Mouse (Mus musculus): ENCODE data around the gene Ablim2. TPM values are rescaled to one million over a fixed set of nuclear protein-coding genes. Genes with fewer than 3 reads are reported as not detected.

Ablim2 gene
- polyA plus RNA-seq, 1 experiment from 2014 or later: 1.7 TPM

DNA sequence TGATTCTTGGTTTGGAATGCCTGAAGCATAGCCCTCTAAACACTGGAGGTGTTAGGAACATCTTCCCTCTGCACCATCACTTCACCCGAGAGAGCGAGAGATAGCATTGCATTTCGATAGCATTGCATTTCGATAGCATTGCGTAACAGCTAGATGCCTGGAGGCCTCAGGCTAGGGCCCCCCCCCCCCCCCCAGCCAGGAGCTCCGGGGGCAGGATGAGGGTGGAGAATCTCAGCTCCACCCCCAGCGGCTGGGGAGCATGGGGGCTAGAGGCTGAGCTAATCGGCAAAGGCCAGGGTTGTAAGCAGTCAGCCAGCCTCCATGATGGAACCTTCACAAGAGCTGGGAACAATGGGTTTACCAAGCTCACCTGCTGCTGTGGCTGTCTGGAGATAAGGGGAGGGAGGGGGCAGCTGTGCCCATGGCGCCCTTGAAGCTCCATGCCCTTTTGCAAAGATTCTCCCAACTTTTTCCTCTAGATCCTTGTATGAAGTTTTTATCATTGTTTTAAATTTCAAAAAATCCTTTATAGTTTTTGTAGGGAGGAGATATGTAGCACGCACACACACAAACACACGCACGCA, 143.6 kb downstream of the Ablim2 start:
- 42% methylated on average over 12 of the region's 12 CpGs for WGBS
- H3K4me3 ChIP-seq (ENCODE audit: low read depth, low read length): no peak overlapping the region
- DNase-seq (ENCODE audit: low spot score): no peak

DNA sequence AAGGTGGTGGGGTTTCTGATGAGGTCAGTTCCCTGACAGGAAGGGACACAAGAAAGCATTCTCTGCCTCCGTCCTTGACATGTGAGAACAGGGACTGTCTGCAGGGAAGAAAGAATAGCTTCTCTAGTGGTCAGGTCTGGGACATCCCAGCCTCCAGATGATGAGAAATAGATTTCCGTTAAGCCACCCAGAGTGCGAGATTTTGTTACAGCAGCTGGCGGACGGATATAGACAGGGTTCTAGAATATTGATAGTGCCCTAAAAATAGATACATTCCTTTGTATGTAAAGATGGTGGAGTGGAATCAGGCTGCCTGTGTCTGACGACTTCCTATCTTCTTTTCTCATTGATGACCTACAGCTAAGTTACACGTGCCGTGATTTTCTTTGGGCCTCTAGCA, 145.8 kb downstream of the Ablim2 start:
- no peak overlapping the region for H3K27ac ChIP-seq (ENCODE audit: low read depth, low read length)
- ATAC-seq (ENCODE audit: insufficient read depth, low FRiP score, low TSS enrichment) (no peak), DNase-seq (ENCODE audit: low spot score) (no peak)
- WGBS: 77% methylated on average over 8 of the region's 8 CpGs
- H3K9ac ChIP-seq (ENCODE audit: low read length): no peak overlapping the region
- no peaks in the 10 kb centered on the region for H3K36me3 ChIP-seq (ENCODE audit: control insufficient read depth, insufficient read depth, low read length)
- no peak overlapping the region for H3K4me3 ChIP-seq (ENCODE audit: low read depth, low read length)
- H3K9me3 ChIP-seq (ENCODE audit: control insufficient read depth, low read length): no peaks in the 10 kb centered on the region
- no peaks in the 10 kb centered on the region for H3K27me3 ChIP-seq (ENCODE audit: control insufficient read depth, insufficient read depth, low read length)
- no peak overlapping the region for H3K4me2 ChIP-seq (ENCODE audit: low read depth)
- H3K4me1 ChIP-seq (ENCODE audit: control insufficient read depth, insufficient read depth, low read length): peaks cover 46% of the 10 kb centered on the region

More for the DNA sequence above, 143.6 kb downstream of the Ablim2 start:
- no peaks in the 10 kb centered on the region for H3K36me3 ChIP-seq (ENCODE audit: control insufficient read depth, insufficient read depth, low read length)
- peaks cover 35% of the 10 kb centered on the region for H3K4me1 ChIP-seq (ENCODE audit: control insufficient read depth, insufficient read depth, low read length)
- H3K9me3 ChIP-seq (ENCODE audit: control insufficient read depth, low read length): no peaks in the 10 kb centered on the region
- H3K27me3 ChIP-seq (ENCODE audit: control insufficient read depth, insufficient read depth, low read length): no peaks in the 10 kb centered on the region
- peak overlapping the region; percentile 20; the same call in 1 of the 2 replicates for H3K27ac ChIP-seq (ENCODE audit: low read depth, low read length)
- ATAC-seq (ENCODE audit: insufficient read depth, low FRiP score, low TSS enrichment): no peak
- H3K9ac ChIP-seq (ENCODE audit: low read length): no peak overlapping the region
- H3K4me2 ChIP-seq (ENCODE audit: low read depth): no peak overlapping the region

DNA sequence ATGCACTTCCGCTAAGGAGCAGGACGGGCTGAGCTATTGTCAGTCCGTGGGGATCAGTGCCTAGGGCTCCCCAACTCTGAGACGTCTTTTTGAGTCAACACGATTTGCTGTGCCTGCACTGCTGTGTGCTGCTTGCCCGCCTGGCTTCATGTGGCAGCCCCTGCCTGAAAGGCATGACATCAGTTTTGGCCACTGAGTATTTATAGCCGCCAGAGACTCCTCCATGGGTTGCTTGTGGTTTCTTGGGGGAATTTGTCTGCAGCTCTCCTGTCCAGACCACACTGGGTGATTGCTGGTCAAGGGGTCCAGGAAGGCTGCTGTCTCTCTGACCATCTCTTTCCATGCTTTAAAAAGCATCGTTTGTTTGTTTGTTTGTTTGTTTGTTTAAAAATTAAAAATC, 147.6 kb downstream of the Ablim2 start:
- Histone ChIP-seq H3K4me1 (ENCODE audit: control insufficient read depth, insufficient read depth, low read length) (peaks cover 55% of the 10 kb centered on the region), H3K9ac (ENCODE audit: low read length) (no peak overlapping the region), H3K9me3 (ENCODE audit: control insufficient read depth, low read length) (no peaks in the 10 kb centered on the region), H3K27me3 (ENCODE audit: control insufficient read depth, insufficient read depth, low read length) (no peaks in the 10 kb centered on the region), H3K36me3 (ENCODE audit: control insufficient read depth, insufficient read depth, low read length) (no peaks in the 10 kb centered on the region), H3K4me2 (ENCODE audit: low read depth) (no peak overlapping the region), H3K4me3 (ENCODE audit: low read depth, low read length) (no peak overlapping the region), H3K27ac (ENCODE audit: low read depth, low read length) (no peak overlapping the region)
- no peak for DNase-seq (ENCODE audit: low spot score)
- ATAC-seq (ENCODE audit: insufficient read depth, low FRiP score, low TSS enrichment): no peak
- WGBS: 59% methylated on average over 8 of the region's 8 CpGs

DNA sequence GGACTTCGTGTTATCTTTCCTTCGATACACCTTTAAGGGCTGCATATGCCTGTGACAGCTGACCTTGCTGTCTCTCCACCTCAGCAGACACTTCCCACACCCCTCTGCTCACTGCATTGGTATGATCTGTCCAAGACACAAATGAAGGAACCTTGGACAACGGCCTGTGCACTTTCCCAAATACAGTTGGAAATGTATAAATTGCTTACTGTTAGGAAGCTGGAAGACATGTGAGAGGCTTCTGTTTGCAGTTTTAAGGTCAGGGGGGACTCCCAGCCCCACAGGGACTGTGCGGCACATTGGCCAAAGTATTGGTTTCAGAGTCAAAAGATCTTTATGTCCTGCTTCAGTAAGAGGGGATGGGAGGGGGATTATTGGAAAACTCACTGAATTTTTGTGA, 149.4 kb downstream of the Ablim2 start:
- ATAC-seq (ENCODE audit: insufficient read depth, low FRiP score, low TSS enrichment): no peak
- no peaks in the 10 kb centered on the region for H3K9me3 ChIP-seq (ENCODE audit: control insufficient read depth, low read length)
- no peaks in the 10 kb centered on the region for H3K36me3 ChIP-seq (ENCODE audit: control insufficient read depth, insufficient read depth, low read length)
- peaks cover 45% of the 10 kb centered on the region for H3K4me1 ChIP-seq (ENCODE audit: control insufficient read depth, insufficient read depth, low read length)
- no peak overlapping the region for H3K4me2 ChIP-seq (ENCODE audit: low read depth)
- whole genome bisulfite sequencing: 81% methylated on average over 4 of the region's 4 CpGs
- H3K4me3 ChIP-seq (ENCODE audit: low read depth, low read length): no peak overlapping the region
- no peak overlapping the region for H3K9ac ChIP-seq (ENCODE audit: low read length)
- no peaks in the 10 kb centered on the region for H3K27me3 ChIP-seq (ENCODE audit: control insufficient read depth, insufficient read depth, low read length)
- peak overlapping the region; percentile 79 for H3K27ac ChIP-seq (ENCODE audit: low read depth, low read length)
- no peak for DNase-seq (ENCODE audit: low spot score)

DNA sequence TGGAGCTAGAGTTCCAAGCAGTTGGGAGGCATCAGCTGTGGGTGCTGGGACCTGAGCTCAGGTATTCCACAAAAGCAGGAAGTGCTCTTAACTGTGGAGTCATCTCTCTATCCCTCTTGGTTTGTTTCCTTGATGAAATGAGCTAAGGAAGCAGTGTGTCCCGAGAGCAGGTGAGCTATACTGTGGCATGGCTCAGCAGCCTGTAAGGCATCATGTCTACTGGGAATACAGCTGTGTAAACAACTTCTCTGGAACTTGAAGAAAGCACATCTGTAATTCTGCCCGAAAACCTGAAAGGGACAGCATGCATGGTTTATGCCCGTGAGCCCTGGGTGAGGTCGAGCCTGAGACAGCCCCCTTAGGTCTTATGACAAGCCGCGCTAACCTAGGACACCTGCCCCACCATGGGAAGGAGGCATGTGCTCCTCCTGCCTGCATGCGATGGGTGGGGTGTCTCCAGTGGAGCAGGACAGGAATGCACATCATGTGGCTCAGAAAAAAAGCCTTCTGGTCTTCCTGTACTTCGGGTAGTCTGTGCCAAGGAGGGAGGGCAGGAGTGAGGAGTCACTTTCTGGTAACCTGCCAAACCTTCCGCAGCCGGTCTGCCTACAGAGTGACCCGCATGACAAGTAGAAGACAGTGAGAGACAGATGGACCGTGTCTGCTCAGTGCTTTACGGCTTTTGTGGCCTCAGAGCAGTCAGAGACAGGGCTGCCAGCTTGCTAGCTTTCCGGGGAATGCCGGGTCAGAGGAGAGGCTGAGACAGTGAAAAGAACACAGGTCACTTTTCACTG, 150.2 kb downstream of the Ablim2 start:
- no peak overlapping the region for H3K9ac ChIP-seq (ENCODE audit: low read length)
- no peak overlapping the region for H3K4me3 ChIP-seq (ENCODE audit: low read depth, low read length)
- H3K27me3 ChIP-seq (ENCODE audit: control insufficient read depth, insufficient read depth, low read length): no peaks in the 10 kb centered on the region
- no peaks in the 10 kb centered on the region for H3K36me3 ChIP-seq (ENCODE audit: control insufficient read depth, insufficient read depth, low read length)
- H3K9me3 ChIP-seq (ENCODE audit: control insufficient read depth, low read length): no peaks in the 10 kb centered on the region
- H3K4me1 ChIP-seq (ENCODE audit: control insufficient read depth, insufficient read depth, low read length): peaks cover 45% of the 10 kb centered on the region
- 35% methylated on average over 15 of the region's 15 CpGs for WGBS
- H3K27ac ChIP-seq (ENCODE audit: low read depth, low read length): peak overlapping the region; percentile 79
- peak; percentile 84 for ATAC-seq (ENCODE audit: insufficient read depth, low FRiP score, low TSS enrichment)
- DNase-seq (ENCODE audit: low spot score): peak; percentile 64
- peak overlapping the region; percentile 29; the same call in 1 of the 2 replicates for H3K4me2 ChIP-seq (ENCODE audit: low read depth)

DNA sequence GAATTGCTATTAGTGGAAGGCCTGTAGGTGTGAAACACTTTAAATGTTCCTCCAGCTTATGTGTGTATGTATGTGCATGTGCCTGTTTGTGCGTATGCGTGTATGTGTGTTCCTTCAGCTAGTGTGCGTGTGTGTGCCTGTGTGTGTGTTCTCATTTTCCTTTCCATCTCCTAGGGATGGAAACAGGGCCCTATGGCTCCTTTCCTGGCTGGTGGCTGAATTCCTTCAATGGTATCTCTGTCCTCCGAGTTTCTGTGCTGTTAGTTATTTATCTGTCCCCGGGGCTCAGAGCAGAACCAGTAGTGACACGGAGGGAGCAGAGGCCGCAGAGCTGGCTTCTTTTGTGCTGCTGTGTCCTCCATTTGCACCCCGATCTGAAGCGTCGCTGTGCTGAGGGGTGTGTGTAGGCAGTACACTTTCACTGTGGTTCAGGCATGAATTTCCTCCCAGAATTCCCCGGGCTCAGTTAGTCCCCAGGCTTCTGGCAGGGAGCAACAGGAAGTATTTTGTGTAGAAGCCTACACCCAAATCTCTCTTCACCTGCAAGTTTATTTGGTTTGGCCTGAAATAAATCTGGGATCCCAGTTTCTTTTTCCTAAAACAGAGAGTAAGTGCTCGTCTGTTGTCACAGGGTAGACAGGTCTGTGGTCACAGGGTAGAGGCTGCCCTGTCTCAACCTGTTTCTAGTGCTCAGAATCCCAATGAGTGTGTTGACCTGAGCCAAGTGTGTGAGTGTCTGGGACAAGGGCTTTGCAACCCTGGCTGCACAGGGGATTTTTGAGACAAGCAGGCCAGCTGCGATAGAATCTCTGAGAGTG, 151.2 kb downstream of the Ablim2 start:
- Histone ChIP-seq H3K9me3 (ENCODE audit: control insufficient read depth, low read length) (no peaks in the 10 kb centered on the region), H3K27me3 (ENCODE audit: control insufficient read depth, insufficient read depth, low read length) (no peaks in the 10 kb centered on the region), H3K27ac (ENCODE audit: low read depth, low read length) (peak overlapping the region; percentile 79), H3K4me2 (ENCODE audit: low read depth) (peak overlapping the region; percentile 12; the same call in 1 of the 2 replicates), H3K4me3 (ENCODE audit: low read depth, low read length) (no peak overlapping the region), H3K9ac (ENCODE audit: low read length) (peak overlapping the region; percentile 44), H3K36me3 (ENCODE audit: control insufficient read depth, insufficient read depth, low read length) (no peaks in the 10 kb centered on the region), H3K4me1 (ENCODE audit: control insufficient read depth, insufficient read depth, low read length) (peaks cover 45% of the 10 kb centered on the region)
- WGBS: 59% methylated on average over 13 of the region's 13 CpGs
- DNase-seq (ENCODE audit: low spot score) (no peak), ATAC-seq (ENCODE audit: insufficient read depth, low FRiP score, low TSS enrichment) (peak; percentile 39; the same call in 1 of the 2 replicates)

DNA sequence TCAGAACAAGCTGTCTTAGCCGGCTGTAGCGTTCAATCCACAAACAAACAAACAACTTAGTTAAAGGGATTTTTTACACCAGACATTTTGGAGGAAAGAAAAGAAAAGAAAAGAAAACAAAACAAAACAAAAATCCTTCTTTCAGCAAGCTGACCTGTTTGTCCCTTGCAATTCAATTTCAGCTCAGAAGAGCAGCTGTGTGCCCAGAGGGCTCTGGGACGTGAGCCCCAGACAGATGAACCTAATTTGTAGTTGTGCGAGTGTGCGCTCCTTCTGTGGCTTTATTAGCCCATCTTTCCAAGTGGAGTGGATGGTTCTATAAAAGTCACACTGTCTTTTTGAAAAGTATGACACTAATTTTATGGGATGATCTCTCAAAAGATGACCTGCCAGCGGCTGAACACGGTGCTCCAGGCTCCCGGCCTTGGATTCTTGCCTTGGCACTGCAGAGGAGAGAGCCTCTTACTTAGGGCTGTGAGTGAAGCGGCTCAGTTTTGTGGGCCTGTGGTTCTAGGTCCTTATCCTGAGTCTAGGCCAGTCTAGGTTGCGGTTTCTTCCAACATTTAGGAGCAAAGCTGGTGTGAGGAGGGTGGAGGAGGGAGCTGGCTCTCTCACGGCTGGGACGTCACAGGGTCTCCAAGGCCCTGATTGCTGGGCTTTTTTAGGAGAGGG, 158.1 kb downstream of the Ablim2 start:
- H3K9me3 ChIP-seq (ENCODE audit: control insufficient read depth, low read length): no peaks in the 10 kb centered on the region
- no peak overlapping the region for H3K4me3 ChIP-seq (ENCODE audit: low read depth, low read length)
- no peaks in the 10 kb centered on the region for H3K36me3 ChIP-seq (ENCODE audit: control insufficient read depth, insufficient read depth, low read length)
- ATAC-seq (ENCODE audit: insufficient read depth, low FRiP score, low TSS enrichment) (no peak), DNase-seq (ENCODE audit: low spot score) (no peak)
- H3K4me1 ChIP-seq (ENCODE audit: control insufficient read depth, insufficient read depth, low read length): peaks cover 27% of the 10 kb centered on the region
- H3K9ac ChIP-seq (ENCODE audit: low read length): no peak overlapping the region
- WGBS: 73% methylated on average over 12 of the region's 12 CpGs
- 0 out of 2 replicates have a peak overlapping the region, but pooled peaks have one; percentile 34 for H3K27ac ChIP-seq (ENCODE audit: low read depth, low read length)
- H3K4me2 ChIP-seq (ENCODE audit: low read depth): no peak overlapping the region
- H3K27me3 ChIP-seq (ENCODE audit: control insufficient read depth, insufficient read depth, low read length): no peaks in the 10 kb centered on the region

DNA sequence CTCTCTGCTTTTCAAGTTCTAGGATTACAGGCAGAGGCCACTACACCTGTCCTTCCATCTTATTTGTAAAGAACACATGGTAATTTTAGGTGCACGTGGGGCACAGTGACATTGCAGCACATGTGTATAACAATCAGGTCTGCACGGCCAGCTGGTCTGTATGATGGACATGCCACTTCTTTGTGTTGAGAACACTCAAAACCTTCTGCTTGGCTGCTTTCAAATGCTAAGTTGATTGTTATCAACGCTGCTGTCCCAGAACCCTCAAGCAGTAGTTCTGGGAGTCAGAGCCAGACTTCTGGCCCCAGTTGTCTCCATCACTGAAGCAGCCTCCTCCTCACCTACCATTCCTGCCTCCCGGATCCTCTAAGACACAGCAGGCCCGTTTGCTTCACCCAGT, 159.0 kb downstream of the Ablim2 start:
- peak overlapping the region; percentile 58; the same call in 1 of the 2 replicates for H3K27ac ChIP-seq (ENCODE audit: low read depth, low read length)
- H3K36me3 ChIP-seq (ENCODE audit: control insufficient read depth, insufficient read depth, low read length): no peaks in the 10 kb centered on the region
- DNase-seq (ENCODE audit: low spot score): no peak

More for the DNA sequence above, 159.0 kb downstream of the Ablim2 start:
- ATAC-seq (ENCODE audit: insufficient read depth, low FRiP score, low TSS enrichment): no peak
- WGBS: 62% methylated on average over 5 of the region's 5 CpGs
- no peaks in the 10 kb centered on the region for H3K9me3 ChIP-seq (ENCODE audit: control insufficient read depth, low read length)
- H3K4me2 ChIP-seq (ENCODE audit: low read depth): no peak overlapping the region
- no peak overlapping the region for H3K9ac ChIP-seq (ENCODE audit: low read length)
- no peaks in the 10 kb centered on the region for H3K27me3 ChIP-seq (ENCODE audit: control insufficient read depth, insufficient read depth, low read length)
- no peak overlapping the region for H3K4me3 ChIP-seq (ENCODE audit: low read depth, low read length)
- H3K4me1 ChIP-seq (ENCODE audit: control insufficient read depth, insufficient read depth, low read length): peaks cover 32% of the 10 kb centered on the region
